Mouse (Mus musculus) CH12.LX (cell line): ENCODE data around the gene Frmd4a. TPM values are rescaled to one million over a fixed set of nuclear protein-coding genes. Genes with fewer than 3 reads are reported as not detected.

Source experiments
- DNase-seq: peaks from one replicate; pipeline ENCODE4 v3.0.0-alpha.2; 2013; ENCODE audit errors: extremely low read depth
- H3K27ac ChIP-seq: 2 replicates; pipeline ENCODE4 v1.5.1; 2012; ENCODE audit warnings: low read depth, mild to moderate bottlenecking, control low read depth, moderate library complexity; ENCODE audit not compliant: insufficient read depth
- H3K27me3 ChIP-seq: replicated peaks from 2 replicates; pipeline ENCODE3; 2012; ENCODE audit warnings: inconsistent platforms
- H3K36me3 ChIP-seq, 2 experiments: replicated peaks in 1 of 2; 2 replicates each; pipeline versions ENCODE3 to v1.6.1; 2012; ENCODE audit warnings: inconsistent platforms in 1 of 2, low read length in 1 of 2, mild to moderate bottlenecking in 1 of 2, mixed read lengths in 1 of 2, moderate library complexity in 1 of 2; ENCODE audit not compliant: control insufficient read depth in 1 of 2, insufficient read depth in 1 of 2
- H3K4me1 ChIP-seq, 2 experiments: 2 replicates each; pipeline ENCODE4 v1.6.1; 2012; ENCODE audit warnings: inconsistent platforms in 1 of 2, moderate library complexity in 1 of 2; ENCODE audit not compliant: insufficient read depth in 2 of 2, control insufficient read depth in 1 of 2
- H3K4me2 ChIP-seq: 2 replicates; pipeline ENCODE4 v1.6.1; 2012; ENCODE audit warnings: low read depth, mild to moderate bottlenecking, control low read depth; ENCODE audit not compliant: poor library complexity, insufficient read depth, severe bottlenecking
- H3K4me3 ChIP-seq, 3 experiments: fragments of 150-350 bp in 1 of 3; sonication (generic) in 1 of 3; replicated peaks in 1 of 3; 2 replicates each; pipeline versions ENCODE3 to v1.5.1; 2011 to 2012; ENCODE audit warnings: low read depth in 2 of 3, low read length in 2 of 3, mild to moderate bottlenecking in 2 of 3, moderate library complexity in 2 of 3, control low read depth in 1 of 3, improper control_type of control experiment in 1 of 3, inconsistent platforms in 1 of 3, mixed read lengths in 1 of 3; ENCODE audit not compliant: poor library complexity in 1 of 3
- H3K79me2 ChIP-seq: replicated peaks from 2 replicates; pipeline ENCODE4 v1.6.1; 2012; ENCODE audit warnings: mild to moderate bottlenecking, moderate library complexity; ENCODE audit not compliant: control insufficient read depth, poor library complexity, insufficient read depth, severe bottlenecking; ENCODE audit errors: extremely low read depth
- H3K9ac ChIP-seq: 2 replicates; pipeline ENCODE4 v1.6.1; 2012; ENCODE audit warnings: low read depth, mild to moderate bottlenecking, control low read depth, moderate library complexity; ENCODE audit not compliant: insufficient read depth
- H3K9me3 ChIP-seq: replicated peaks from 2 replicates; pipeline ENCODE3; 2012; ENCODE audit warnings: low read length, inconsistent platforms, mixed read lengths
- BHLHE40 ChIP-seq: IDR thresholded peaks from 2 replicates; pipeline ENCODE4 v1.6.1; 2011; ENCODE audit warnings: mild to moderate bottlenecking, low read depth, low read length, improper control_type of control experiment
- CTCF ChIP-seq, 2 experiments: IDR thresholded peaks in 1 of 2; conservative IDR thresholded peaks in 1 of 2; 2 replicates each; pipeline ENCODE4 v1.5.1; 2011 to 2012; ENCODE audit warnings: low read depth in 2 of 2, low read length in 2 of 2, improper control_type of control experiment in 1 of 2, inconsistent platforms in 1 of 2, mild to moderate bottlenecking in 1 of 2, moderate library complexity in 1 of 2
- E2F4 ChIP-seq: IDR thresholded peaks from 2 replicates; pipeline ENCODE4 v1.6.1; 2011; ENCODE audit warnings: low read depth, low read length, improper control_type of control experiment; ENCODE audit not compliant: insufficient replicate concordance
- ELF1 ChIP-seq: IDR thresholded peaks from 2 replicates; pipeline ENCODE4 v1.6.1; 2014; ENCODE audit warnings: low read depth, mild to moderate bottlenecking, inconsistent platforms, low read length, improper control_type of control experiment
- GABPA ChIP-seq: IDR thresholded peaks from 2 replicates; pipeline ENCODE4 v1.6.1; 2012; ENCODE audit warnings: low read depth, low read length, improper control_type of control experiment, inconsistent platforms; ENCODE audit not compliant: insufficient replicate concordance
- HCFC1 ChIP-seq: IDR thresholded peaks from 2 replicates; pipeline ENCODE4 v1.6.1; 2012; ENCODE audit warnings: low read depth, mild to moderate bottlenecking, inconsistent platforms, low read length, improper control_type of control experiment
- IRF4 ChIP-seq: IDR thresholded peaks from 2 replicates; pipeline ENCODE4 v1.6.1; 2014; ENCODE audit warnings: low read depth, mild to moderate bottlenecking, inconsistent platforms, low read length, improper control_type of control experiment
- JUN ChIP-seq: IDR thresholded peaks from 2 replicates; pipeline ENCODE4 v1.6.1; 2011; ENCODE audit warnings: low read depth, mild to moderate bottlenecking, low read length, improper control_type of control experiment, moderate library complexity; ENCODE audit not compliant: insufficient read depth
- KAT2A ChIP-seq: IDR thresholded peaks from 2 replicates; pipeline ENCODE4 v1.6.1; 2012; ENCODE audit warnings: low read length, improper control_type of control experiment, inconsistent platforms; ENCODE audit not compliant: insufficient replicate concordance
- MAFK ChIP-seq: IDR thresholded peaks from 2 replicates; pipeline ENCODE4 v1.6.1; 2011; ENCODE audit warnings: low read length, improper control_type of control experiment; ENCODE audit not compliant: insufficient replicate concordance
- MAX ChIP-seq: IDR thresholded peaks from 2 replicates; pipeline ENCODE4 v1.6.1; 2011; ENCODE audit warnings: low read length, improper control_type of control experiment
- MAZ ChIP-seq: IDR thresholded peaks from 2 replicates; pipeline ENCODE4 v1.6.1; 2012; ENCODE audit warnings: low read depth, mild to moderate bottlenecking, inconsistent platforms, low read length, improper control_type of control experiment, moderate library complexity
- MEF2A ChIP-seq: IDR thresholded peaks from 2 replicates; pipeline ENCODE4 v1.6.1; 2014; ENCODE audit warnings: low read depth, mild to moderate bottlenecking, inconsistent platforms, low read length, improper control_type of control experiment, borderline replicate concordance
- MXI1 ChIP-seq: IDR thresholded peaks from 2 replicates; pipeline ENCODE4 v1.6.1; 2011; ENCODE audit warnings: mild to moderate bottlenecking, low read depth, low read length, improper control_type of control experiment
- MYC ChIP-seq: IDR thresholded peaks from 2 replicates; pipeline ENCODE4 v1.6.1; 2011; ENCODE audit warnings: low read depth, mild to moderate bottlenecking, improper control_type of control experiment, low read length
- NELFE ChIP-seq: IDR thresholded peaks from 2 replicates; pipeline ENCODE4 v1.6.1; 2011; ENCODE audit warnings: low read depth, low read length, improper control_type of control experiment
- PAX5 ChIP-seq: IDR thresholded peaks from 2 replicates; pipeline ENCODE4 v1.6.1; 2012; ENCODE audit warnings: low read length, inconsistent platforms, mixed read lengths
- POLR2A ChIP-seq: IDR thresholded peaks from 2 replicates; pipeline ENCODE4 v1.6.1; 2011; ENCODE audit warnings: low read depth, mild to moderate bottlenecking, improper control_type of control experiment, low read length
- RAD21 ChIP-seq: IDR thresholded peaks from 2 replicates; pipeline ENCODE4 v1.6.1; 2011; ENCODE audit warnings: low read depth, mild to moderate bottlenecking, low read length, improper control_type of control experiment, moderate library complexity
- SIN3A ChIP-seq: IDR thresholded peaks from 2 replicates; pipeline ENCODE4 v1.6.1; 2012; ENCODE audit warnings: low read length, improper control_type of control experiment, inconsistent platforms
- SMC3 ChIP-seq: IDR thresholded peaks from 2 replicates; pipeline ENCODE4 v1.6.1; 2011; ENCODE audit warnings: low read depth, low read length, improper control_type of control experiment
- TBP ChIP-seq: conservative IDR thresholded peaks from 2 replicates; pipeline ENCODE4 v1.6.1; 2011; ENCODE audit warnings: low read depth, low read length, improper control_type of control experiment
- TCF12 ChIP-seq: IDR thresholded peaks from 2 replicates; pipeline ENCODE4 v1.6.1; 2014; ENCODE audit warnings: low read depth, mild to moderate bottlenecking, inconsistent platforms, low read length, improper control_type of control experiment
- UBTF ChIP-seq: IDR thresholded peaks from 2 replicates; pipeline ENCODE4 v1.6.1; 2012; ENCODE audit warnings: low read depth, mild to moderate bottlenecking, inconsistent platforms, low read length, improper control_type of control experiment, moderate library complexity
- USF2 ChIP-seq: conservative IDR thresholded peaks from 2 replicates; pipeline ENCODE4 v1.6.1; 2011; ENCODE audit warnings: low read depth, low read length, improper control_type of control experiment
- ZC3H11A ChIP-seq: IDR thresholded peaks from 2 replicates; pipeline ENCODE4 v1.6.1; 2012; ENCODE audit warnings: low read depth, mild to moderate bottlenecking, inconsistent platforms, low read length, improper control_type of control experiment
- ZKSCAN1 ChIP-seq: IDR thresholded peaks from 2 replicates; pipeline ENCODE4 v1.6.1; 2012; ENCODE audit warnings: low read depth, inconsistent platforms, low read length, improper control_type of control experiment, borderline replicate concordance
- dilution Hi-C: fragments of 300-500 bp; cut with MboI; formaldehyde crosslinking; loops from 2 replicates; pipeline ENCODE4 v1.14.3; 2020; ENCODE audit warnings: low sequenced_read_pairs; ENCODE audit not compliant: extremely low pct_unique_long_range_greater_than_20kb, extremely low pct_ligation_motif_present
- in situ Hi-C: fragments of 300-500 bp; cut with MboI; formaldehyde crosslinking; loops from 3 replicates; pipeline ENCODE4 v1.14.3; 2019; ENCODE audit warnings: low sequenced_read_pairs, low pct_ligation_motif_present, low pct_unique_long_range_greater_than_20kb, mixed read lengths
- polyA plus RNA-seq: library from polyadenylated mRNA; unstranded; fragments of >175 nt; gene quantifications from 2 replicates; pipeline ENCODE4 v1.2.1, GENCODE M21; 2012; ENCODE audit warnings: low read depth; ENCODE audit not compliant: insufficient read length
- total RNA-seq, 2 experiments: library from RNA; depleted of rRNA; stranded (reverse); fragments of 300-350 nt in 1 of 2; fragments of >200 nt in 1 of 2; gene quantifications; 2 replicates each; pipeline ENCODE4 v1.2.3; 2012 to 2014

The Frmd4a gene
- total and polyA plus RNA-seq, 3 experiments = 0.13 to 2.0 (median 0.32) TPM

GRCm38 (mm10) chr2:4596992-4597391 is 579.5 kb downstream of the Frmd4a start:
- H3K27ac ChIP-seq = no peak overlapping the region
- dilution Hi-C loops (no loop called here), in situ Hi-C loops (no loop called here)
- no peaks in the 10 kb centered on the region for H3K36me3 ChIP-seq
- peaks cover 2 to 15% of the 10 kb centered on the region in 2 experiments; a peak in 3 of 4 replicates for H3K4me1 ChIP-seq
- no peak overlapping the region for H3K4me3 ChIP-seq
- H3K79me2 ChIP-seq = no peaks in the 10 kb centered on the region
- no peak for DNase-seq
- no peak overlapping the region for H3K9ac ChIP-seq
- no peaks in the 10 kb centered on the region for H3K27me3 ChIP-seq
- TF ChIP-seq GABPA (no peak), MAZ (no peak), POLR2A (no peak), USF2 (no peak), RAD21 (no peak), PAX5 (no peak), NELFE (no peak)
- no peak overlapping the region for H3K4me2 ChIP-seq
- no peaks in the 10 kb centered on the region for H3K9me3 ChIP-seq

GRCm38 (mm10) chr2:4601034-4601890 is 583.7 kb downstream of the Frmd4a start:
- dilution Hi-C loops = no loop called here
- peaks cover 0 to 12% of the 10 kb centered on the region in 2 experiments for H3K36me3 ChIP-seq

More at GRCm38 (mm10) chr2:4601034-4601890, 583.7 kb downstream of the Frmd4a start:
- in situ Hi-C loops = loop anchor here (10.0 kb wide), 1 partner anchor 96 kb away; no protein-coding TSS in a partner anchor
- Histone ChIP-seq H3K27ac (no peak overlapping the region), H3K9ac (no peak overlapping the region), H3K4me3 (no peak overlapping the region), H3K4me2 (peak overlapping the region; percentile 71), H3K9me3 (no peaks in the 10 kb centered on the region), H3K79me2 (no peaks in the 10 kb centered on the region), H3K4me1 (peaks cover 5 to 12% of the 10 kb centered on the region in 2 experiments; a peak in 3 of 4 replicates), H3K27me3 (no peaks in the 10 kb centered on the region)
- no peak for TF ChIP-seq MAFK
- no peak for TF ChIP-seq MAX
- TF ChIP-seq KAT2A = no peak
- no peak for TF ChIP-seq PAX5
- no peak for TF ChIP-seq SIN3A
- TF ChIP-seq NELFE = 0 out of 2 replicates have a peak, but pooled peaks have one; percentile 33
- TF ChIP-seq E2F4 = no peak
- TF ChIP-seq BHLHE40 = no peak
- TF ChIP-seq MAZ = peak; percentile 76
- peak; percentile 47; the same call in 1 of the 2 replicates for TF ChIP-seq ELF1
- peak; percentile 66 for TF ChIP-seq RAD21
- TF ChIP-seq IRF4 = 0 out of 2 replicates have a peak, but pooled peaks have one; percentile 21
- no peak for TF ChIP-seq UBTF
- TF ChIP-seq MXI1 = no peak
- TF ChIP-seq TCF12 = no peak
- no peak for TF ChIP-seq MEF2A
- TF ChIP-seq CTCF (conservative IDR thresholded peaks at IDR 0.05 in 1 of 2, IDR thresholded peaks at IDR 0.05 in 1 of 2; ENCODE audit: low read depth in 2 of 2, low read length in 2 of 2) = peak; percentile 39 to 84; a peak in 3 of 4 replicates
- 0 out of 2 replicates have a peak, but pooled peaks have one; percentile 11 for TF ChIP-seq ZC3H11A
- no peak for TF ChIP-seq MYC
- TF ChIP-seq TBP = no peak
- no peak for TF ChIP-seq HCFC1
- TF ChIP-seq ZKSCAN1 = no peak
- TF ChIP-seq SMC3 = peak; percentile 78
- TF ChIP-seq JUN = no peak
- peak; percentile 56 for DNase-seq
